Mouse (Mus musculus) thymus, adult 2 months (tissue): ENCODE results near the gene Fkbp10. TPM values are rescaled to one million over a fixed set of nuclear protein-coding genes. Genes with fewer than 3 reads are reported as not detected.

ENCODE experiments used
- DNase-seq: peaks from one replicate; pipeline ENCODE4 v3.0.0; 2021
- H3K27ac ChIP-seq: fragments of 200-500 bp; 2 replicates; pipeline ENCODE4 v1.5.1; 2012; ENCODE audit warnings: low read length, control low read depth; ENCODE audit not compliant: control insufficient read depth, insufficient read depth
- H3K27me3 ChIP-seq: fragments of 200-500 bp; 2 replicates; pipeline ENCODE4 v1.6.1; 2012; ENCODE audit warnings: mild to moderate bottlenecking, low read length, moderate library complexity, mixed read lengths; ENCODE audit not compliant: control insufficient read depth, insufficient read depth
- H3K36me3 ChIP-seq: fragments of 200-500 bp; 2 replicates; pipeline ENCODE4 v1.6.1; 2012; ENCODE audit warnings: mild to moderate bottlenecking, low read length, moderate library complexity; ENCODE audit not compliant: control insufficient read depth, insufficient read depth
- H3K4me1 ChIP-seq: fragments of 200-500 bp; replicated peaks from 2 replicates; pipeline ENCODE4 v1.6.1; 2012; ENCODE audit warnings: low read length; ENCODE audit not compliant: control insufficient read depth, insufficient read depth
- H3K4me3 ChIP-seq: fragments of 200-500 bp; 2 replicates; pipeline ENCODE4 v1.5.1; 2012; ENCODE audit warnings: mild to moderate bottlenecking, low read length, control low read depth, moderate library complexity; ENCODE audit not compliant: control insufficient read depth, insufficient read depth
- CTCF ChIP-seq: fragments of 200-500 bp; IDR thresholded peaks from 2 replicates; pipeline ENCODE4 v1.5.1; 2012; ENCODE audit warnings: mild to moderate bottlenecking, control low read depth, low read length, moderate library complexity, borderline replicate concordance; ENCODE audit not compliant: control insufficient read depth, poor library complexity, insufficient read depth; ENCODE audit errors: extremely low read depth
- POLR2A ChIP-seq: fragments of 200-500 bp; IDR thresholded peaks from 2 replicates; pipeline ENCODE4 v1.6.1; 2012; ENCODE audit warnings: mild to moderate bottlenecking, low read length, control low read depth, moderate library complexity; ENCODE audit not compliant: control insufficient read depth, poor library complexity, insufficient read depth; ENCODE audit errors: extremely low read depth
- WGBS: fragments of 180-500 bp; shearing (Covaris S2); methylation state at CpG from one replicate; pipeline ENCODE4 v1.1.7; 2018; 5-methylcytosine and 5-hydroxymethylcytosine counted together
- polyA plus RNA-seq: library from polyadenylated mRNA; depleted of rRNA; stranded (reverse); fragments of >200 nt; gene quantifications from 2 replicates; pipeline ENCODE4 v1.2.3, GENCODE M21; 2012

Gene Fkbp10
- polyA plus RNA-seq, 1 experiment: 9.5 TPM

DNA sequence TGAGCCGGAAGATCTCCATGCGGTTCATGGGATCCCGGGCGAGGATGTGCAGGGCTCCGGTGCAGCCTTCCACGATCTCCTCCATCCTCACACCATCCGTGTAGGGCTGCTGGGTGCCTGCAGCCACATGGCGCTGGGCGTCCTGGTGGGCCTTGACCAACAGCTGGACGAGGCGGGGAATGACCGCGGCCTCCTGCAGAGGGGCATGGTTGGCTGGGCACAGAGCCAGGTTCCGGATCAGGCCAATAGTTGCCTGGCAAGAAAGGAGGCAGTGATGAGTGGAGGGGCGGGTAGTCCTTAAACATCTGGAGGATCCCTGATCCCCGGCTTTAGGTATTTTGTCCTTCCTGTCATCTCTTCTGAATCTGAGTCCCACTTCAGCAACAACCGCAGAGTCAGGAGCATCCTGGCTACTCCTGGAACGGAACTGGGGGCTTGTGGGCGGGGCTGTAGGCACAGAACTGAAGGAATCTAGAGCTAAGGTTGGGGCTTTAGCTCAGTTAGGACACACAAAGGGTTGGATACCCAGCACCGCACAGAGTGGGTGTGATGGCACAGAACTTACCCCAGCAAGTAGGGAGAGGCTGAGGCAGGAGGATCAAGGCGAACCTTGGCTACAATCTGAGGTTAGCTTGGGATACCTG lies 38.6 kb upstream of the Fkbp10 start:
- H3K4me3 ChIP-seq: no peak overlapping the region
- 98% methylated on average over 21 of the region's 21 CpGs for WGBS
- TF ChIP-seq CTCF (no peak), POLR2A (no peak)
- H3K27me3 ChIP-seq: no peaks in the 10 kb centered on the region
- peaks cover 5% of the 10 kb centered on the region; the same call in 1 of the 2 replicates for H3K4me1 ChIP-seq
- DNase-seq: no peak
- H3K27ac ChIP-seq: no peak overlapping the region
- peaks cover 26% of the 10 kb centered on the region for H3K36me3 ChIP-seq

DNA sequence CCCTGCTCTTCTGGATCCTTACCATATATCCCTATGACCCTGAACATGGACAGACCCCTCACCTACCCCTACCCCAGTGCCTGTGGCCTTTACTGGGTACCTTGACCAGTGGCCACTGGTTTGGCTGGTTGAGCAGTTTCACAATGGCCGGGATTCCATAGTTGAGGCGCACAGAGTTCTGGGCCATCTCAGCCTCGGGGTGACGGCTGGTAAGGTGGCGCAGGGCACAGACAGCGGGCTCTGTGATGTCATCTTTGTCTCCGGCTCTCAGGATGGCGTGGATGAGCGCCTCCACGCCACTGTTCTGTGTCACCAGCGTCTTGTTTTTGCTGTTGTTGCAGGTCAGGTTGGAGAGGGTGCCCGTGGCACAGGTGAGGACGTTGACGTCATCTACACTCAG lies 37.5 kb upstream of the Fkbp10 start:
- Histone ChIP-seq H3K4me1 (no peaks in the 10 kb centered on the region), H3K27me3 (no peaks in the 10 kb centered on the region), H3K27ac (no peak overlapping the region), H3K4me3 (no peak overlapping the region), H3K36me3 (peaks cover 30% of the 10 kb centered on the region)
- TF ChIP-seq POLR2A (no peak), CTCF (no peak)
- 98% methylated on average over 14 of the region's 14 CpGs for WGBS
- no peak for DNase-seq

DNA sequence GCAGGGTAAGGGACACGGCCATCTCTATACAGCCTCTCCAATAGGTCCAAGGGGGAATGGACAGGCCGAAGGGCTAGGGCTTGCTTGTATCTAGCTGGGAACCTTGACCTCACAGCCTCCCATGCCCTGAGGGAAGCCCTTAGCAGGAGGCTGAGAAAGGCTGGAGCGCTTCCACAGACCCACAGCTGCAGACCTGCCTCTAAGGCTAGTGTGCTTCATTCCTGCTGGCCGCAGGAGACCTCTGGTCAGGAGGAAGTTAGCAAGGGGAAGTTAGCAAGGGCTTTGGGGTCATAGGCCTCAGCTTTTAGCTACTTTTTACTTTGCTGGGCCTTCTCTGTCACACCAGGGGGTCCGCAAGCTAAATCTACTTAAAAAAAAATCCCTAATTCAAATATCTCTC lies 37.1 kb upstream of the Fkbp10 start:
- H3K4me1 ChIP-seq: no peaks in the 10 kb centered on the region
- no peak for DNase-seq
- no peak for TF ChIP-seq POLR2A
- TF ChIP-seq CTCF: no peak
- 93% methylated on average over 5 of the region's 5 CpGs for WGBS
- H3K27me3 ChIP-seq: no peaks in the 10 kb centered on the region
- H3K27ac ChIP-seq: no peak overlapping the region
- H3K4me3 ChIP-seq: no peak overlapping the region
- peaks cover 25% of the 10 kb centered on the region for H3K36me3 ChIP-seq

DNA sequence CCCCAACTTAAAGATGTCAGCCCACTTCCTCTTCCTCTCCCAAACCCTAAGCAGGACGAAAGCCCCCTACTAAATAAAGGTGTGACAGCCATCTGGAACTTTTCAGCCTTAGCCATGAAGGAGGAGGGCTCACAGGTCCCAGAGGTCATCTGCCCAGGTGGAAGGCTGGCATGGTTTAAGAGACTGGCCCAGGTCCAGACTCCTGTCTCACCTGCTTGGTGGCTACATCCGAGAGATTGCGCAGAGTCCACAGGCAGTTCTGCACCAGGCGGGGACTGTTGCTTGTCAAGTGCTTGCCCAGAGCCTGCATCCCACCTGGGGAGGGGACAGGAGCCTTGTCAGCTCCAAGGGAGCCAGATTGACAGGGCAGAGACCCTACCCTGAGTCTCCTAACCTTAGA lies 36.2 kb upstream of the Fkbp10 start:
- TF ChIP-seq POLR2A (no peak), CTCF (no peak)
- no peak overlapping the region for H3K4me3 ChIP-seq
- no peak overlapping the region for H3K27ac ChIP-seq
- 95% methylated on average over 4 of the region's 4 CpGs for WGBS
- H3K27me3 ChIP-seq: no peaks in the 10 kb centered on the region
- peaks cover 24% of the 10 kb centered on the region for H3K36me3 ChIP-seq
- no peak for DNase-seq
- H3K4me1 ChIP-seq: no peaks in the 10 kb centered on the region

DNA sequence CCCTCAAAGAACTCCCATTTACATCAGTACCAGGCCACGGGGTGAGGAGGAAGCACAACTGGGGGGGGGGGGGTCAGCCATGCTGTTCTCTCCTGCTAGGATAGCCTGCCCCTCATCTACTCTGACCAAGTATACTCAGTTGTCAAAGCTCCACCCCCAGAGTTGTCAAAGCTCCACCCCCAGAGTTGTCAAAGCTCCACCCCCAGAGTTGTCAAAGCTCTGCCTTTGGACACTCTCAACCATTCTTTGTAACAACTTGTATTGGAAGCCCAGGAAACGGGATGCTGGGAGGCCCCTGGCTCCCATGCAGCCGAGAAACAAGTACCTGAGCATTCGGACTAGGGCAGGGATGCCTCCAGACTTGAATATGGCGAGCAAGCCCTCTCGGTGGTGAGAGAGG lies 32.8 kb upstream of the Fkbp10 start:
- peaks cover 2% of the 10 kb centered on the region for H3K4me1 ChIP-seq
- TF ChIP-seq POLR2A (no peak), CTCF (no peak)
- no peak overlapping the region for H3K27ac ChIP-seq
- no peak for DNase-seq
- H3K36me3 ChIP-seq: peaks cover 21% of the 10 kb centered on the region
- no peak overlapping the region for H3K4me3 ChIP-seq
- no peaks in the 10 kb centered on the region for H3K27me3 ChIP-seq
- WGBS: 91% methylated on average over 6 of the region's 6 CpGs

DNA sequence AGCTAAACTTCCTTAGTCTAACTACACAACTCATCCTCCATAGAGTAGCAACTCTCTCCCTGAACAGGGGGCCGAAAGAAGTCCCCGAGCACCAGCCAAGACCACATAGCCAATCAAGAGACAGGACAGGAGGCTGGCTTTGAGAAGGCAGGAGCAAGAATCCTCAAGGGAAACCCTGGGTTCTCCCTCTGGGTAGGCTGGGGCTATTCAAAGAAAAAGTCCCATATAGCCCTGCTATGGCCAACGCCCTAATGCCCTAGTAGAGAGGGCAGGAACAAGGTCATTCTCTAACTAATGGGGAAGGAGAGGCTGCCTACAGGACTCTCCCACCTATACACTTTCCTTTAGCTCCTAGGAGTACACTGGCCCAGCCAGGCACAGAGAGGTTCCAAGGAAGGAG lies 30.5 kb upstream of the Fkbp10 start:
- Histone ChIP-seq H3K27ac (no peak overlapping the region), H3K4me3 (no peak overlapping the region), H3K27me3 (no peaks in the 10 kb centered on the region), H3K4me1 (peaks cover 21% of the 10 kb centered on the region), H3K36me3 (peaks cover 16% of the 10 kb centered on the region)
- no peak for TF ChIP-seq CTCF
- TF ChIP-seq POLR2A: no peak
- DNase-seq: no peak
- 93% methylated on average over 3 of the region's 3 CpGs for WGBS

DNA sequence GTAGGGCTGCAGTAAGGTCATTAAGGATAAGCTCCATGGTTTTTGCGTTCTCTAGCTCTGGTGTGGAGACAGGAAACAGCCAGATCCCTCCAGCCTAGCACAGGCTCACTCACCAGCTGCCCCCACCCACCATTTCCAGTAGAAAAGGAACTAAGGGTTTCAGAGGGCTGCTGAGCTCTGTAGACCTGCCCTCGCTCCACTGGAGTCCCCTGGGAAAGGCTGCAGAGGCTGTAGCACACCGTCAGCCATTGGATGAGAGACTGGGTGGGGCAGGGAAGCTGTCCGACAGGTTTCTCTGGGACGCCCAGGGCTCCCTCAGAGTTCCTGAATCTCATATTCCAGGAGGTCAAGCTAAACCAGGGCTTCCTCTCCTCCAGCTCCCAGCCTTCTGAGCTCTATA lies 28.9 kb upstream of the Fkbp10 start:
- Histone ChIP-seq H3K4me1 (peaks cover 35% of the 10 kb centered on the region), H3K27me3 (no peaks in the 10 kb centered on the region), H3K36me3 (peaks cover 10% of the 10 kb centered on the region), H3K4me3 (no peak overlapping the region), H3K27ac (no peak overlapping the region)
- TF ChIP-seq CTCF (no peak), POLR2A (no peak)
- no peak for DNase-seq
- WGBS: 78% methylated on average over 5 of the region's 5 CpGs
